Mouse (Mus musculus) hindbrain, embryonic 11.5 days (tissue): ENCODE results near the gene Igfbp3. TPM values are rescaled to one million over a fixed set of nuclear protein-coding genes. Genes with fewer than 3 reads are reported as not detected.

Source experiments
- ATAC-seq: fragments of 200-750 bp; cut with Nextera tagmentation; 2 replicates; pipeline ENCODE4 v1.8.0; 2017; ENCODE audit warnings: mild to moderate bottlenecking, moderate TSS enrichment, moderate library complexity; ENCODE audit not compliant: low FRiP score
- DNase-seq: peaks from one replicate; pipeline ENCODE4 v3.0.0-alpha.2; 2015; ENCODE audit warnings: low spot score
- H3K27ac ChIP-seq: fragments of 300-500 bp; sonication (generic); 2 replicates; pipeline ENCODE4 v1.5.1; 2014; ENCODE audit warnings: mild to moderate bottlenecking, low read depth, low read length
- H3K27me3 ChIP-seq: fragments of 300-500 bp; sonication (generic); 2 replicates; pipeline ENCODE4 v1.6.1; 2014; ENCODE audit warnings: mild to moderate bottlenecking, low read length, moderate library complexity, mixed read lengths; ENCODE audit not compliant: control insufficient read depth, insufficient read depth
- H3K36me3 ChIP-seq: fragments of 300-500 bp; sonication (generic); 2 replicates; pipeline ENCODE4 v1.6.1; 2014; ENCODE audit warnings: mild to moderate bottlenecking, low read length, moderate library complexity, mixed read lengths; ENCODE audit not compliant: control insufficient read depth, insufficient read depth
- H3K4me1 ChIP-seq: fragments of 300-500 bp; sonication (generic); replicated peaks from 2 replicates; pipeline ENCODE4 v1.6.1; 2014; ENCODE audit warnings: low read length, mixed read lengths; ENCODE audit not compliant: control insufficient read depth, insufficient read depth
- H3K4me2 ChIP-seq: fragments of 300-500 bp; sonication (generic); replicated peaks from 2 replicates; pipeline ENCODE4 v1.6.1; 2014; ENCODE audit warnings: mild to moderate bottlenecking, low read depth, low read length
- H3K4me3 ChIP-seq: fragments of 300-500 bp; sonication (generic); 2 replicates; pipeline ENCODE4 v1.5.1; 2014; ENCODE audit warnings: low read depth, low read length
- H3K9ac ChIP-seq: fragments of 300-500 bp; sonication (generic); 2 replicates; pipeline ENCODE4 v1.6.1; 2014; ENCODE audit warnings: low read depth, low read length
- H3K9me3 ChIP-seq: fragments of 300-500 bp; sonication (generic); 2 replicates; pipeline ENCODE4 v1.6.1; 2016; ENCODE audit warnings: low read length; ENCODE audit not compliant: control insufficient read depth
- WGBS: fragments of 180-500 bp; shearing (Covaris S2); extraction: QIAGEN DNeasy Blood & Tissue Kit; methylation state at CpG from one replicate; pipeline ENCODE4 v1.1.7; 2014; 5-methylcytosine and 5-hydroxymethylcytosine counted together
- polyA plus RNA-seq: library from polyadenylated mRNA; unstranded; fragments of >200 nt; fragmentation: Nextera tagmentation; extraction: Ambion mirVana; gene quantifications from 2 replicates; pipeline ENCODE4 v1.2.1, GENCODE M21; 2014

Gene Igfbp3
- polyA plus RNA-seq, 1 experiment from 2014 or later = 16.8 TPM

GRCm38 (mm10) chr11:7192710-7193109, 21.0 kb downstream of the Igfbp3 start:
- H3K27ac ChIP-seq = no peak overlapping the region
- DNase-seq = no peak
- H3K4me1 ChIP-seq = no peaks in the 10 kb centered on the region
- 67% methylated on average over 6 of the region's 6 CpGs for WGBS
- no peaks in the 10 kb centered on the region for H3K9me3 ChIP-seq
- no peak overlapping the region for H3K9ac ChIP-seq
- no peaks in the 10 kb centered on the region for H3K27me3 ChIP-seq
- H3K4me2 ChIP-seq = no peak overlapping the region
- no peak for ATAC-seq
- no peaks in the 10 kb centered on the region for H3K36me3 ChIP-seq
- no peak overlapping the region for H3K4me3 ChIP-seq

- DNase-seq = no peak
- Histone ChIP-seq H3K9ac (no peak within 1 kb of the TSS), H3K9me3 (no peaks in the 10 kb centered on the region), H3K27me3 (no peaks in the 10 kb centered on the region), H3K4me2 (no peak within 1 kb of the TSS), H3K4me1 (no peaks in the 10 kb centered on the region), H3K4me3 (no peak within 1 kb of the TSS), H3K27ac (no peak within 1 kb of the TSS), H3K36me3 (no peaks in the 10 kb centered on the region)
- no peak for ATAC-seq
- WGBS = 86% methylated on average over 13 of the region's 13 CpGs
These were observed 25.3 kb downstream of the Igfbp3 start, which contains the start of gene Gm11985 for GRCm38 (mm10) chr11:7188469-7188868. Gene Gm11985, minus strand, starts transcription at chr11:7188569.

- no peak overlapping the region for H3K4me3 ChIP-seq
- no peaks in the 10 kb centered on the region for H3K27me3 ChIP-seq
- WGBS = 75% methylated on average over 8 of the region's 8 CpGs
These were observed 26.3 kb downstream of the Igfbp3 start for GRCm38 (mm10) chr11:7187472-7187871.

GRCm38 (mm10) chr11:7184420-7184819, 29.3 kb downstream of the Igfbp3 start:
- H3K9me3 ChIP-seq = no peaks in the 10 kb centered on the region
- no peak overlapping the region for H3K4me2 ChIP-seq
- DNase-seq (no peak), ATAC-seq (no peak)
- 17% methylated on average over 1 of the region's 1 CpGs for WGBS
- H3K27ac ChIP-seq = no peak overlapping the region
- H3K36me3 ChIP-seq = no peaks in the 10 kb centered on the region
- H3K4me1 ChIP-seq = no peaks in the 10 kb centered on the region
- no peak overlapping the region for H3K4me3 ChIP-seq
- no peak overlapping the region for H3K9ac ChIP-seq
- no peaks in the 10 kb centered on the region for H3K27me3 ChIP-seq

More at GRCm38 (mm10) chr11:7187472-7187871, 26.3 kb downstream of the Igfbp3 start:
- DNase-seq = no peak
- no peak overlapping the region for H3K4me2 ChIP-seq
- no peaks in the 10 kb centered on the region for H3K4me1 ChIP-seq
- ATAC-seq = no peak
- no peaks in the 10 kb centered on the region for H3K9me3 ChIP-seq
- no peak overlapping the region for H3K9ac ChIP-seq
- no peaks in the 10 kb centered on the region for H3K36me3 ChIP-seq
- no peak overlapping the region for H3K27ac ChIP-seq

GRCm38 (mm10) chr11:7182409-7183042, 31.2 kb downstream of the Igfbp3 start:
- H3K9me3 ChIP-seq = no peaks in the 10 kb centered on the region
- no peak overlapping the region for H3K9ac ChIP-seq
- H3K36me3 ChIP-seq = no peaks in the 10 kb centered on the region
- H3K4me1 ChIP-seq = no peaks in the 10 kb centered on the region
- no peaks in the 10 kb centered on the region for H3K27me3 ChIP-seq
- no peak overlapping the region for H3K4me2 ChIP-seq
- DNase-seq = peak; percentile 40
- 37% methylated on average over 8 of the region's 8 CpGs for WGBS
- H3K4me3 ChIP-seq = no peak overlapping the region
- peak; percentile 70; the same call in 1 of the 2 replicates for ATAC-seq
- no peak overlapping the region for H3K27ac ChIP-seq

GRCm38 (mm10) chr11:7179276-7179675, 34.4 kb downstream of the Igfbp3 start:
- H3K36me3 ChIP-seq = no peaks in the 10 kb centered on the region
- H3K27me3 ChIP-seq = no peaks in the 10 kb centered on the region
- 100% methylated on average over 2 of the region's 2 CpGs for WGBS
- H3K4me1 ChIP-seq = no peaks in the 10 kb centered on the region
- ATAC-seq (no peak), DNase-seq (no peak)
- no peak overlapping the region for H3K4me2 ChIP-seq
- no peak overlapping the region for H3K9ac ChIP-seq
- H3K9me3 ChIP-seq = no peaks in the 10 kb centered on the region
- no peak overlapping the region for H3K27ac ChIP-seq
- H3K4me3 ChIP-seq = no peak overlapping the region

GRCm38 (mm10) chr11:7178724-7179123, 35.0 kb downstream of the Igfbp3 start:
- Histone ChIP-seq H3K4me2 (no peak overlapping the region), H3K27ac (no peak overlapping the region), H3K9ac (no peak overlapping the region), H3K4me1 (no peaks in the 10 kb centered on the region), H3K36me3 (no peaks in the 10 kb centered on the region), H3K9me3 (no peaks in the 10 kb centered on the region), H3K27me3 (no peaks in the 10 kb centered on the region), H3K4me3 (no peak overlapping the region)
- DNase-seq (no peak), ATAC-seq (no peak)
- 76% methylated on average over 4 of the region's 4 CpGs for whole genome bisulfite sequencing

- ATAC-seq (no peak), DNase-seq (no peak)
- Histone ChIP-seq H3K27ac (no peak overlapping the region), H3K9ac (no peak overlapping the region), H3K9me3 (no peaks in the 10 kb centered on the region), H3K4me2 (no peak overlapping the region), H3K27me3 (no peaks in the 10 kb centered on the region), H3K36me3 (no peaks in the 10 kb centered on the region), H3K4me1 (no peaks in the 10 kb centered on the region), H3K4me3 (no peak overlapping the region)
- WGBS = 84% methylated on average over 6 of the region's 6 CpGs
These were observed 40.1 kb downstream of the Igfbp3 start for GRCm38 (mm10) chr11:7173664-7174063.

- Histone ChIP-seq H3K9me3 (no peaks in the 10 kb centered on the region), H3K4me2 (no peak overlapping the region), H3K27me3 (no peaks in the 10 kb centered on the region), H3K4me1 (no peaks in the 10 kb centered on the region), H3K9ac (no peak overlapping the region), H3K4me3 (no peak overlapping the region), H3K27ac (no peak overlapping the region), H3K36me3 (no peaks in the 10 kb centered on the region)
- no peak for DNase-seq
- ATAC-seq = no peak
- WGBS = 92% methylated on average over 1 of the region's 1 CpGs
These were observed 44.1 kb downstream of the Igfbp3 start for GRCm38 (mm10) chr11:7169645-7170044.
